Mouse (Mus musculus): ENCODE data around the gene Mdfi.
"Not testable (repeated sequence)": the region's sequence is repeated elsewhere in the genome, so short reads cannot be mapped to it uniquely, and the experiment has no call there.

Gene Mdfi

DNA sequence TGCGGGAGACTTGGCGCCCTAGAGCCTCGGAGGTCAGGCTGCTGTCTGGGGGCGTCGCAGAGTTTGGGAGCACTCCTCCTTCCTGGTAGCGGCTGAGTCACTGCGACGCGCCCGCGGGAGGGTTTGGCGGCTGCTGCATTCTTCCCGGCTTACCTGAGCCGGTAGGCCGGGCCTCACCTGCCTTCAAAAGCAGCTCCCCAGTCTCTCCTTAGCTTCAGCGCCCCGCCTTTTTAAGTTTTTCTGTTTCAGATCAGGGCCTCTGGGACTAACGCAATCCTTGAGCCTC, at the start of gene Mdfi:
Gene Mdfi, minus strand, starts transcription at position 210 of the 286 bp plus-strand sequence.
- DNase-seq = no peak

DNA sequence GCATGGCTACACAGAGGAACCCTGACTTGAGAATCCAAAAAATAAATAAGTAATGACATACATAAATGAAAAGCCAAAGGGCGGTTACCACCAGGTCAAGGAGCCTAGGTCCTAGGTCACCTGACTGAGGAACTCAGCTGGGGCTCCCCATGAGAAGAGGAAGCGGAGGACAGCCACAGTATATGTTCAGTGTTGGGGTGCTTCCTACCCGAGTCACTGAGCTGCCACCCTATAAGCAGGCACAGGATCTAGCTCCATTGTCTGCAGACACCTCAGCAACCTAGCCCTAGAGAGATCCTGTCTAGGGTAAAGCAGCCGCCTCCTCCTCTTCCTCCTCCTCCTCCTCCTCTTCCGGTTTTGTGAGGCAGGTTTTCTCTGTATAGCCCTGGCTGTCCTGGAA, 48.6 kb upstream of the Mdfi start:
- no peak for DNase-seq

DNA sequence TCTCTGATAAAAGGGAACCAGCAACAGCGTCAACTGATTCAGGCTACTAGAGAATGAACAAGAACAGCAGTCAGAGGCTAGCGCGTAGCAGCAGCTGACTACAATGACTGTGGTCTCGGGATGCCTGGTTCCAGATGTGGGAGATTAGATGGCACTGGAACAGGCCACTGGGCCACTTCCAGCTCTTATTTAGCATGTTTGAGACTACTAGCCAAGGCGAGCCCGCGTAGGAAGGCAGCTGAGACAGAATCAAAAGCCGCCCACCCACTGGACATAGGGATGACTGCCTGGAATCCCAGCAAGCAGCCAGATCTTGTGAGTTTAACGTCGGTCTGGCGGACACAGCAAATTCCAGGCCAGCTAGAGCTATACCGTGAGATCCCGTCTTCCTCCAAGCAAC, 46.8 kb upstream of the Mdfi start:
- no peak for DNase-seq

DNA sequence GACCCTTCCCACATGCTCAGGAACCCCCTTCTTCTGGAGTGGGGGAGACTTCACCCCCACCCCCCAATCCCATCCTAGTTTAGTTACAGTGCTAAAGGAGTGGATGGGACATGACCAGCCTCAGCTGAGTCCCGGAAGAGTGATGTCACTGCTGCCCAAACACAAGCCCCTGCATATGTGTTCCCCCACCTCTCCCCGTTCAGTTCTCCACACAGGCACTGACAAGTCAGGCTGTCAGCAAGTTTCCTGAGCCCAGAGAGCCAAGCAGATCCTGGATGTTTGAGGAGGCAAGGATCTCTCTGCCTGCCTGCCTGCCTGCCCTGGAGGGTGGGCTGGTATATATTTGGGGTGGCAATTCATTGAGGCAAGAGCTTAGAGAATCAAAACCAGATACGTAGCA, 44.7 kb upstream of the Mdfi start:
- no peak for DNase-seq

GRCm38 (mm10) chr17:47878378-47879089, 44.0 kb upstream of the Mdfi start:
- peak; percentile 76 for DNase-seq

DNA sequence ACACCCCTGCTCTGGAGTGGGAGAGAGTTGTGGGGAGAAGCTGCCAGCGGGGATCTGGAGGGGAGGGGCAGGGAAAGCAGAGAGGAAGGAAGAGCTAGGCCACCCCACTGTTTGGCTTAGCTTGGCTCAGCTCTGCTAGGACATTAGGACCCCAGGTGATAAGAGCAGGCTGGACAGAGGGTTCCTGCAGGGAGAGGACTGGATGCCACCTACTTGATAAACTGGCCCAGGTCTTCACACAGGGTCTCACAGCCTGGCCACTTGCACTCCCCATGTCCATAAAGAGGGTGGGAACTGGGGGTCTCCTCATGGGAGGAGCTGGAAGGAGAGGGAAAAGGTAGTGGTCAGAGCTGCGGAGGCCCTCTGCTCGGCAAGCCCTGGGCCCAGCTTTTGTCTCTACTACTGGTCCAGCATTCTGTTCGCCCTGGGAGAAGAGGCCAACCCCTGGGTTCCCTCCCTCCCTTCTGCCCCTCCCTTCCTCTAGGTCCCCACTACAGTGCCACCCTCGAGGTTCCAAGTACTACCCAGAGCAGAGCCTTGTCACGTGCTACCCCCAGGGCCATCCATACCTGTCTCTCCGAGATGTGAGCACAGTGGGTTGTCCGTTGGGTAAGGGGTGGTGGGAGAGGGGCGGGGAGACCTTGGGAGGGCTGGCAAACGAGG, 43.4 kb upstream of the Mdfi start:
- DNase-seq = no peak

- no peak for DNase-seq
Measured at GRCm38 (mm10) chr17:47876776-47877714, 42.6 kb upstream of the Mdfi start.

DNA sequence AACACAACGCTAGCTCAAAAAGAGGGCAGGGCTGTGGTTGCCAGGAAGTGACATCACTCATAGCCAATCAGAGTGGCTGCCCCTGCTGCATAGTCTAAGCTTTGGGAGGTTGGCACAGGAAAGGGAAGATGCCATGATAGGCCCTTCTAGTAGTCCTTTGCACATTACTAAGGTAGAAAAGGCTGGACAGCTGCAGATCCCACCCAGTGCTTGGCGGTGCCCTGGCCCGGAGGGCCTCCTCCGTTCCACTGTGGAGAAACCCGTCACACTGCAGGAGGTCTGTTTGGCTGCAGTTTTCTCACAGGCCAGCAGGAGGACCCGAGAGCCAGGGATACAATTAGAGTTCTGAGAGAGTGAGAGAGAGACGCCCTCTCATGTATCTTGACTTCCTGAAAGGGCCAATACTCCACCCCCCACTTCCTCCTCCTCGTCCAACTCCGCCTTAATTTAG, 38.9 kb upstream of the Mdfi start:
- peak; percentile 82 for DNase-seq

GRCm38 (mm10) chr17:47872311-47873011, 38.0 kb upstream of the Mdfi start:
- DNase-seq = no peak

- no peak for DNase-seq
Measured at GRCm38 (mm10) chr17:47869874-47870273, 35.4 kb upstream of the Mdfi start.

DNA sequence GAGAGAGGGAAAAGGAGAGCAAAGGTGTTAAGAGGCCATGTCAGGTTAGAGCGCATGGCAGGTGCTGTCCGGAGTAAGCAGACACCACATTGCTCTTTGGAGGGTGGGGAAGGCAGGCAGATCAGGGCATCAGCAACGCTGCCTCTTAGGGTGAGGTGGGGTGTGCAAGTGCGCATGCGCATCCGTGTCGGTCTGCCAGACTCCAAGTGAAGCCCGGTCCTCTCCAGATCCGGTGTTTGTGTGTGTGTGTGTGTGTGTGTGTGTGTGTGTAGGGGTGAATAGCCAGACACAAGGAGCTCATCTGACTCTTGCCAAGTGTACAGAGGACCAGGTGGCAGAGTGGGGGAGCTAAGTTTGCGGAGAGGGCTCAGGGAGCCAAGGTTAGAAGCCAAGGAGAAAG, 31.5 kb upstream of the Mdfi start:
- DNase-seq = peak; percentile 48

DNA sequence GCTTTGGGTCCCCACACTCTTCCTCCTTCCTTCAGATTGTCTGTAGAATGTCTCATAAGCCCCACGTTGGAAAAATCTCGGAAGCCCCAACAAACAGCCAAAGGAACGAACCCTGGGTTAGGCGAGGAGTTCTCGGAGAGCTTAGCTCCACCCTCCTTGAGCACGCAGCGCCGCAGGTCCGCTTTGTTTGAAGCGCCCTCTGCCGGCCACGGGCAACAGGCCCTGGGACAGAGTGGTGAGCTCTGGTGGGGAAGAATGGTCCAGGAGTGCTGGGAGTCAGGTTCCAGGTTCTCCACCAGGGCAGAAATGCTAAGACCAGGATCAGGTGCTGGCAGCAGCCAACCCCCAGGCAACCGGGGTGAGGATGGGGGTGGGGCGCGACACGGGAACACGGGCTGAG, 30.0 kb upstream of the Mdfi start:
- DNase-seq = peak; percentile 91

DNA sequence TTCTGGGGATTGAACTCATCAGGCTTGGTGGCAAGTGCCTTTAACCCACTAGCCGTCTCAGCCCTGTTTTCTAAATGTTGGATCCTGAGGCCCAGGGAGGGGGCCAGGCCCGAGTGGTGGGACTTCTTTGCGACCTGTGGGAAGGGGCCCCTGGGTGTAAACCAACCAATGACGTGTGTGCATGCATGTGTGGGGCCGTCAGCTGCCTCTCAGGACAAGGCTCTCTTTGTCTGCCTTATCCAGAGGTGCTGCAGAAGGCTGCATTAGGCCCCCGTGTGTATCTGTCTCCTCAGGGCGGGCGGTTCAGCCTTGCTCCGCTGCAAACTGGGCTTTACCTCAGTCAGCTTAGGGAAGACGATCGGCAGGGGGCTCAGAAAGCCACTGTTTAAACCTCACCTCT, 28.9 kb upstream of the Mdfi start:
- no peak for DNase-seq

DNA sequence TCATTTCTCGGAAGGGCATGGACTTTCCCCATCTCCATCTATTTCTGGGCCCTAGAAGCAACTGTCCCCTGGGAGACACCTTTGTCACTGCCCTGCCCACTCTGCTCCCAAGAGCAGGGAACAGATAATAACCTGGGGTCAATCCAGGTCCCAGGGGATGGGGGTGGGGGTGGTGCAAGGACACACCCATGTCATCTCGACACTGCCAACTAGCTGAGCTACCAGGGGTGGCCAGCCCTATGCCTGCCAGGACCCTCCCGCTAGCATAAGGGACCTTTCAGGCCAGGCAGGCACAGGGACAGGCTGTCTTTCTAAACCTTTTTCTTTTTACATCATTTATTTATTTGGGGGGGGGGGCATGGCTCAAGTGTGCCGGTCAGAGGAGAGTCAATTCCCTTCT, 28.5 kb upstream of the Mdfi start:
- DNase-seq = no peak

GRCm38 (mm10) chr17:47855544-47855943, 21.1 kb upstream of the Mdfi start:
- no peak for DNase-seq

DNA sequence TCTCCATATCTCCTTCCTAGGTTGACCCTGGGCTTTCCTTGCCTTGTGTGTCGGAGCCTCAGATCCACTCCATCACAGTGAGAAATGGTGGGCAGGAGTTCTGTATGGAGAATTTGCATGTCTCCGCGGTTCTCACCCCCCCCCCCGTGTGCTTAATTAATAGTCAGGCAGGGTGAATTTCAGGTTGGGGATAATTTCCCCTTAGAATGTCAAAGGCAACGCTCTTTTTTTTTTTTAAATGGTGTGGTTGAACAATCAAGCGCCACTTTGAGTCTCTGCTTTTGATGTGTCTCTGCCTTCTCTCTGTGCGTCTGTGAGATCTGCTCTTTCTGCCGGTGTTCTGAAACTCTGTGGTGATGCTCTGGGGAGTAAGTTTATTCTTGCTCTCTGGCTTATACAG, 20.4 kb upstream of the Mdfi start:
- no peak for DNase-seq

DNA sequence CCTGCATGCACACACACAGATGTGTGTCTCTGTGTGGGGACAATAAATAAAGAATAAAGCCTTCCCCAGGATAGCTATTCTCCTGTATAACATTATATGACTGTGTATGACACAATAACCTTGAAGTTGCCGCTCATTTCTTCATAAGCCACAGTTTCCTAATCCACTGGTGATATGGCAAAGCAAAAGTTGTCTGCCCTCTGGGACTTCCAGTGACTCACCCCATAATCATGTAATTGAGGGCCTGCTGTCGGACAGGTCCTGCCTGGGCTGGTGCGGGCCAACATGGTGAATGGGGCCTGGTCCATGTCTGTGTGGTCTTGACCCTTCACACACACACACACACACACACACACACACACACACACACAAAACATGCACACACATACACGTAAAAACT, 19.3 kb upstream of the Mdfi start:
- no peak for DNase-seq

GRCm38 (mm10) chr17:47853336-47853735, 18.8 kb upstream of the Mdfi start:
- no peak for DNase-seq

- not testable (repeated sequence) for DNase-seq
Measured at GRCm38 (mm10) chr17:47851798-47852360, 17.4 kb upstream of the Mdfi start.

GRCm38 (mm10) chr17:47850639-47851314, 16.3 kb upstream of the Mdfi start:
- DNase-seq = no peak

GRCm38 (mm10) chr17:47850035-47850434, 15.5 kb upstream of the Mdfi start:
- DNase-seq = no peak

DNA sequence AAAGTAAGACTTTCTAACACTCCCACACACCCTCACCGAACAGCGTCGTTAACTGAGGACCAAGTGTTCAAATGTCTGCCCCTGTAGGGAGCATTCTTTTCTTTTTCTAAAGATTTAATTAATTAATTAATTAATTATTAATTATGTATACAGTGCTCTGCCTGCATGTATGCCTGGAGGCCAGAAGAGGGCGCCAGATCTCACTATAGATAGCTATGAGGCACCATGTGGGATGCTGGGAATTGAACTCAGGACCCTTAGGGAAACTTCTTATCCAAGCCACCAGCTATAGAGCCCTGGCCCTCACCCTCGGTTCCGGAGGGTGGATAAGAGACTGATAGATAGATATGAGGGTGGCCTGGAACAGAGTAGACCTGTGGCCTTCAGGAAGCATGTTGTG, 13.5 kb upstream of the Mdfi start:
- no peak for DNase-seq

Data from right cerebral cortex, postnatal 4 days (tissue).